Mouse (Mus musculus): ENCODE results near the gene Slamf8.

DNA sequence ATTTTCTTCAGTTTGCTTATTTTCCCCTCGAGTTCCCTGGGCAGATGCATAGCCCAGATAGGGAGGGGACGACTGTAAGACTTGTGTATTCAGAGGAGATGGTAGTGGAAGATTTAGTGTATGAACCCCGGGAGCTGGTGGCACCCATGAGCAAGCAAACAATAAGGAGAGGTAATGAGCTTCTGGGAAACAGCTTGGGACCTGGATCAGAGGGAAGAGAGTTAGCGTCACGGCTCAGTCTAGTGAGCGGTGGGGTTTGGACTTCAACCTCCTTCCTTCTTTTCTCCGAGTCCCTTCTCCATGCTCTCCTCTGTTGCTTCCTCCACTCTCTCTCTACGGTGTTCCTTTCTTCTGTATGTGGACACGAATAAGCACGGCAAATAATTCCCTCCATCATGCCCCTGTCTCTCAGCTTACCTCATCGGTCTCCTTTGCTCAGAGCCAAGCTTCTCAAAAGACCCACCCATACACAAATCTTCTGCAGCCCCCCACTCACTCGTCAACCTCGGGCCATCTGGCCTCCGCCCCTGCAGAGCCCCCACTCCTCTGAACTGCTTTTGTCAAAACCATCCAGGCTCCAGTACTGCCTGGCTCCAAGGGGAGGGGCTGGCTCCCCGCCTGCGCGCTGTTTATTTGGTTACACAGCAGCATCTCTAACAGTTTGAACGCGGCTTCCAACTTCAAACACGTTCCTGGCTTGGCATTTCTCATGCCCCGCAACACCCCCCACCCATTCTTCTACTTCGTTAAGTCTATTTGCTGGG lies 26.4 kb upstream of the Slamf8 start:
- no peak for TF ChIP-seq CTCF (IDR thresholded peaks at IDR 0.05; ENCODE audit: extremely low read depth, insufficient read depth, insufficient read length, insufficient replicate concordance)
- no peak for TF ChIP-seq POLR2A (IDR thresholded peaks at IDR 0.05; ENCODE audit: low read depth, low read length)

Measured in spleen, adult 2 months (tissue).